Mouse (Mus musculus): ENCODE results near the gene Adamts5.

DNA sequence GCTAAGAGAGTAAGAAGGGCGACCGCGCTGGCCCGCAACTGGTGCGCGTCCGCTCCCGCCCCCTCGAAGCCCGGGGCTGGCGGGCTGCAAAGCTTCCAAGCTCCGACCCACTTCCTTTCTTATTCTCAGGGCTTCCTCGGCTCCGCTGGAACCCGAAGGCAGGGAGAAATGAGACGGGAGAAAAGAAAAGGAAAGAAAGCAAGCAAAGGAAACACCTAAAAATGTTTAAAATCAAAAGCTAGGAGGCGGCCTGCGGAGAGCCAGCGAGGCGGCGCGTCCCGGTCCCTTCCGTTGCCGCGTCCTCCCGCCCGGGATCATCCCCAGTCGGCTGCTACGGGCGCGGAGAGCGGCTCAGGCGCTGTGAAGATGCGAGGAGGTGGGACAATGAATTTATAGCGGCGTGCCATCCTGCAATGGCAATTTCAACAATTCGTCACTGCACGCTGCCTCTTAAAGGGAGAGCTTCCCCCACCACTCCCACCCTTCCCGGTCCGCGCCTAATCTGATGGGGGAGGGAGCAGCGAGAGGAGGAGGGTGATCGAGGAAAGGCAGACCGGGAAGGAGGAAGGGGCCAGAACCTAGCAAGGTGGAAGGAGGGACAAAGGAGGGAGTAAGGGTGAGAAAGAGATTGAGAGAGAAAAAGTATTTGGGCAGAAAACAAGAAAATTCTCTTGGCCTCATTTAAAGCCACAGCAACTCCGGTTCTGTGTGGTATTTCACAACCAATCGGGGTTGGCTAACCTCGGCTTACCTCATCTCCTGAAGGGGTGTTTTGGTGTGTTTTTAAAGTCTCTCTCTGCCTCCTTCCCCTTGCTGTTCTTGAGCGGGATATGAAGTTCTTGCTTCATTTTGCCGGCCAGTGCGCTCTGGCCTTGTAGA, 687 bp downstream of the Adamts5 start:
- TF ChIP-seq GATA1 (IDR thresholded peaks at IDR 0.05; ENCODE audit: borderline replicate concordance, low read length) = no peak
- no peak for TF ChIP-seq CTCF (IDR thresholded peaks at IDR 0.05; ENCODE audit: low read depth, low read length)
- TF ChIP-seq TAL1 (conservative IDR thresholded peaks at IDR 0.05; ENCODE audit: low read depth, low read length) = no peak

Measured in G1E (cell line).